Mouse (Mus musculus): ENCODE data around the gene Nop58. TPM values are rescaled to one million over a fixed set of nuclear protein-coding genes. Genes with fewer than 3 reads are reported as not detected.
A peak's percentile ranks its signal among the peaks of the same experiment; 100 is the strongest.

The Nop58 gene
- polyA plus RNA-seq, 1 experiment from 2014 or later = 137 TPM

- H3K4me1 ChIP-seq (ENCODE audit: control insufficient read depth, insufficient read depth, low read length) = no peaks in the 10 kb centered on the region
- ATAC-seq (no peak), DNase-seq (ENCODE audit: low spot score) (no peak)
- H3K36me3 ChIP-seq (ENCODE audit: control insufficient read depth, insufficient read depth, low read length) = peaks cover 73% of the 10 kb centered on the region
- H3K27me3 ChIP-seq (replicated peaks; ENCODE audit: control insufficient read depth, insufficient read depth, low read length) = no peaks in the 10 kb centered on the region
- no peaks in the 10 kb centered on the region for H3K9me3 ChIP-seq (replicated peaks; ENCODE audit: control insufficient read depth, low read length)
- H3K9ac ChIP-seq (ENCODE audit: low read length) = no peak overlapping the region
- H3K4me2 ChIP-seq (ENCODE audit: low read length) = no peak overlapping the region
- no peak overlapping the region for H3K4me3 ChIP-seq (ENCODE audit: low read depth, low read length)
- WGBS = 88% methylated on average over 5 of the region's 5 CpGs
- no peak overlapping the region for H3K27ac ChIP-seq (ENCODE audit: low read depth, low read length)
Measured at GRCm38 (mm10) chr1:59697751-59698150, 13.0 kb downstream of the Nop58 start.

DNA sequence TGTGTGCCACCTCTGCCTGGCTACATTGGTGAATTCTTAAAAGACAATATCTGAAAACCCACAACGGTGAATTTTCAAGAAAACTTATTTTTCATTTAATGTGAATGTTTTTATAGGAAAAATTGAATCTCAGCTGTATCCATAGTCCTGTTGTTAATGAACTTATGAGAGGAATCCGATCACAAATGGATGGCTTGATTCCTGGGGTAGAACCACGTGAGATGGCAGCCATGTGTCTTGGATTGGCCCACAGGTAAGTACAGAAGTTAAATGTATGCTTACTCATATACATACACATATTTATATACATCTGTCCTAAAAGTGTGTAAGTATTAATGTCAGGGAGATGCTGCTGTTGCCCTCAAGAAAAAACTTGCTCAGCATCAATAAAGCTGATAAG lies 13.4 kb downstream of the Nop58 start:
- H3K4me2 ChIP-seq (ENCODE audit: low read length) = no peak overlapping the region
- H3K27ac ChIP-seq (ENCODE audit: low read depth, low read length) = no peak overlapping the region
- peaks cover 69% of the 10 kb centered on the region for H3K36me3 ChIP-seq (ENCODE audit: control insufficient read depth, insufficient read depth, low read length)
- 98% methylated on average over 3 of the region's 3 CpGs for WGBS
- H3K27me3 ChIP-seq (replicated peaks; ENCODE audit: control insufficient read depth, insufficient read depth, low read length) = no peaks in the 10 kb centered on the region
- H3K4me3 ChIP-seq (ENCODE audit: low read depth, low read length) = no peak overlapping the region
- no peaks in the 10 kb centered on the region for H3K9me3 ChIP-seq (replicated peaks; ENCODE audit: control insufficient read depth, low read length)
- ATAC-seq (no peak), DNase-seq (ENCODE audit: low spot score) (no peak)
- no peaks in the 10 kb centered on the region for H3K4me1 ChIP-seq (ENCODE audit: control insufficient read depth, insufficient read depth, low read length)
- H3K9ac ChIP-seq (ENCODE audit: low read length) = no peak overlapping the region

- H3K9me3 ChIP-seq (replicated peaks; ENCODE audit: control insufficient read depth, low read length) = no peaks in the 10 kb centered on the region
- no peak overlapping the region for H3K4me3 ChIP-seq (ENCODE audit: low read depth, low read length)
- 92% methylated on average over 1 of the region's 1 CpGs for WGBS
- peak; percentile 20 for DNase-seq (ENCODE audit: low spot score)
- H3K4me2 ChIP-seq (ENCODE audit: low read length) = no peak overlapping the region
- H3K4me1 ChIP-seq (ENCODE audit: control insufficient read depth, insufficient read depth, low read length) = no peaks in the 10 kb centered on the region
- ATAC-seq = no peak
- no peaks in the 10 kb centered on the region for H3K27me3 ChIP-seq (replicated peaks; ENCODE audit: control insufficient read depth, insufficient read depth, low read length)
- no peak overlapping the region for H3K9ac ChIP-seq (ENCODE audit: low read length)
- H3K27ac ChIP-seq (ENCODE audit: low read depth, low read length) = no peak overlapping the region
- H3K36me3 ChIP-seq (ENCODE audit: control insufficient read depth, insufficient read depth, low read length) = peaks cover 73% of the 10 kb centered on the region
Measured at GRCm38 (mm10) chr1:59701766-59702165, 17.0 kb downstream of the Nop58 start.

DNA sequence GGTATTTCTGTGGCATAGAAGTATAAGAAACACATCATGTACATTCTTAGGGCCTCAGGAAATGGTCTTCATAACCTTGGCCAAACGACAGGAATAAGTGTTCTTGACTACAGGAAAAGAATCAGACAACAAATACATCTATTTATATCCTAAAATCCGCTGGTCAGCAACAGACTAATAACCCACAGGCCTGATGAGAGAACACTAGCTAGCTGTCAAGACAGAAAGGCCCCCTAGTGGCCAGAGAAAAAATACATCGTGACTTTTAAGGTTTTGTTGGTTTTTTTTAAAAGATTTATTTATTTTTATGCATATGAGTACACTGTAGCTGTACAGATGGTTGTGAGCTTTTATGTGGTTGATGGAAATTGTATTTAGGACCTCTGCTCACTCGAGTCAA lies 35.1 kb downstream of the Nop58 start:
- 53% methylated on average over 4 of the region's 4 CpGs for WGBS
- peaks cover 19% of the 10 kb centered on the region for H3K36me3 ChIP-seq (ENCODE audit: control insufficient read depth, insufficient read depth, low read length)
- no peak overlapping the region for H3K9ac ChIP-seq (ENCODE audit: low read length)
- no peak overlapping the region for H3K4me2 ChIP-seq (ENCODE audit: low read length)
- H3K27ac ChIP-seq (ENCODE audit: low read depth, low read length) = no peak overlapping the region
- H3K4me1 ChIP-seq (ENCODE audit: control insufficient read depth, insufficient read depth, low read length) = no peaks in the 10 kb centered on the region
- H3K27me3 ChIP-seq (replicated peaks; ENCODE audit: control insufficient read depth, insufficient read depth, low read length) = no peaks in the 10 kb centered on the region
- H3K4me3 ChIP-seq (ENCODE audit: low read depth, low read length) = no peak overlapping the region
- DNase-seq (ENCODE audit: low spot score) (peak; percentile 63), ATAC-seq (no peak)
- H3K9me3 ChIP-seq (replicated peaks; ENCODE audit: control insufficient read depth, low read length) = no peaks in the 10 kb centered on the region

- ATAC-seq = no peak
- Histone ChIP-seq H3K4me2 (ENCODE audit: low read length) (no peak overlapping the region), H3K4me1 (ENCODE audit: control insufficient read depth, insufficient read depth, low read length) (no peaks in the 10 kb centered on the region), H3K9ac (ENCODE audit: low read length) (no peak overlapping the region), H3K27me3 (replicated peaks; ENCODE audit: control insufficient read depth, insufficient read depth, low read length) (no peaks in the 10 kb centered on the region), H3K4me3 (ENCODE audit: low read depth, low read length) (no peak overlapping the region), H3K27ac (ENCODE audit: low read depth, low read length) (no peak overlapping the region), H3K9me3 (replicated peaks; ENCODE audit: control insufficient read depth, low read length) (no peaks in the 10 kb centered on the region), H3K36me3 (ENCODE audit: control insufficient read depth, insufficient read depth, low read length) (no peaks in the 10 kb centered on the region)
- DNase-seq (ENCODE audit: low spot score) = peak; percentile 32
- WGBS = 70% methylated on average over 4 of the region's 4 CpGs
Measured at GRCm38 (mm10) chr1:59725661-59726060, 40.9 kb downstream of the Nop58 start.

DNA sequence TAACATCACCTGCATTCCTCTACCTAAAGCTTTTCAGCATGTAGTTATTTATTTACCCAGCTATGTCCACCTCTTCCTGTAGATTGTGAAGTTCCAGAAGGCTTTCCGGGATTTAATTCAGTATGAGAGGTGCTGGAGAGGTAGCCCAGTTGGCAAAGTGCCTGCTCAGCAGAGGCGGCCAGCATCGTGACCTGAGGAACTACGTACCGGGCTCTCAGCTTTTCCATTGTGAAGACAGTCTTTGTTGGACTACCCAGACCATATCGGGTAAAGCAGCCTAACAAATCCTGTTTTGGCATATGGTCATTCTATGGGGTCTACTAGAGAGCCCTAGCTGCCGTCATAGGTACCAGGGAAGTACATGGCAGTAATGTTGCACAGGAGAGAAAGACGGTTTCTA lies 45.3 kb downstream of the Nop58 start:
- ATAC-seq = no peak
- Histone ChIP-seq H3K9ac (ENCODE audit: low read length) (no peak overlapping the region), H3K4me1 (ENCODE audit: control insufficient read depth, insufficient read depth, low read length) (no peaks in the 10 kb centered on the region), H3K4me3 (ENCODE audit: low read depth, low read length) (no peak overlapping the region), H3K4me2 (ENCODE audit: low read length) (no peak overlapping the region), H3K27ac (ENCODE audit: low read depth, low read length) (no peak overlapping the region), H3K9me3 (replicated peaks; ENCODE audit: control insufficient read depth, low read length) (no peaks in the 10 kb centered on the region), H3K36me3 (ENCODE audit: control insufficient read depth, insufficient read depth, low read length) (no peaks in the 10 kb centered on the region), H3K27me3 (replicated peaks; ENCODE audit: control insufficient read depth, insufficient read depth, low read length) (no peaks in the 10 kb centered on the region)
- DNase-seq (ENCODE audit: low spot score) = no peak
- WGBS = 67% methylated on average over 8 of the region's 8 CpGs

DNA sequence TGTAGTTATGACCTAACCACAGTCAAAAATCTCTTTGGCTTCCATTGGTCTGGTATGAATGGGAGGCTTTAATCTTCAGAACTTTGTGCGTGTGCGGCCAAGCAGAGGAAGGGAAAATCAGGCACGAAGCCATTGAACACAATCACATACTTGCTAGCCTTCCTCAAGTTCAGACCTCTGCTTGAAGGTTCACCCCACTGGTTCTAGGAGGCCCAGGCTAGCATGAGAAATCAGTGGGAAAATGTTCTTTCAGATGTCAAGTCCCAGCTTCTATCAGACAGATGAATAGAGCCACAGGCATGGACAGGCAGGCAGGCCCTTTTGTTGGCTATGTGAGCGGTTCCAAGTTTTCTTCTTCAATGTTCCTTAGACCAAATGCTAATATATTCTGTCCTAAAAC lies 46.0 kb downstream of the Nop58 start:
- H3K9ac ChIP-seq (ENCODE audit: low read length) = no peak overlapping the region
- no peaks in the 10 kb centered on the region for H3K36me3 ChIP-seq (ENCODE audit: control insufficient read depth, insufficient read depth, low read length)
- ATAC-seq (peak; percentile 57; the same call in 1 of the 2 replicates), DNase-seq (ENCODE audit: low spot score) (peak; percentile 13)
- no peak overlapping the region for H3K4me3 ChIP-seq (ENCODE audit: low read depth, low read length)
- H3K27ac ChIP-seq (ENCODE audit: low read depth, low read length) = no peak overlapping the region
- H3K9me3 ChIP-seq (replicated peaks; ENCODE audit: control insufficient read depth, low read length) = no peaks in the 10 kb centered on the region
- 37% methylated on average over 4 of the region's 4 CpGs for WGBS
- H3K4me1 ChIP-seq (ENCODE audit: control insufficient read depth, insufficient read depth, low read length) = no peaks in the 10 kb centered on the region
- no peaks in the 10 kb centered on the region for H3K27me3 ChIP-seq (replicated peaks; ENCODE audit: control insufficient read depth, insufficient read depth, low read length)
- H3K4me2 ChIP-seq (ENCODE audit: low read length) = no peak overlapping the region

- 77% methylated on average over 6 of the region's 6 CpGs for WGBS
- Histone ChIP-seq H3K9ac (ENCODE audit: low read length) (no peak overlapping the region), H3K4me1 (ENCODE audit: control insufficient read depth, insufficient read depth, low read length) (no peaks in the 10 kb centered on the region), H3K9me3 (replicated peaks; ENCODE audit: control insufficient read depth, low read length) (no peaks in the 10 kb centered on the region), H3K36me3 (ENCODE audit: control insufficient read depth, insufficient read depth, low read length) (no peaks in the 10 kb centered on the region), H3K27me3 (replicated peaks; ENCODE audit: control insufficient read depth, insufficient read depth, low read length) (no peaks in the 10 kb centered on the region), H3K4me2 (ENCODE audit: low read length) (no peak overlapping the region), H3K27ac (ENCODE audit: low read depth, low read length) (no peak overlapping the region), H3K4me3 (ENCODE audit: low read depth, low read length) (no peak overlapping the region)
- ATAC-seq (no peak), DNase-seq (ENCODE audit: low spot score) (no peak)
Measured at GRCm38 (mm10) chr1:59734076-59734475, 49.3 kb downstream of the Nop58 start.

- DNase-seq (ENCODE audit: low spot score) (no peak), ATAC-seq (no peak)
- Histone ChIP-seq H3K4me2 (ENCODE audit: low read length) (no peak overlapping the region), H3K9ac (ENCODE audit: low read length) (no peak overlapping the region), H3K4me1 (ENCODE audit: control insufficient read depth, insufficient read depth, low read length) (no peaks in the 10 kb centered on the region), H3K36me3 (ENCODE audit: control insufficient read depth, insufficient read depth, low read length) (no peaks in the 10 kb centered on the region), H3K4me3 (ENCODE audit: low read depth, low read length) (no peak overlapping the region), H3K9me3 (replicated peaks; ENCODE audit: control insufficient read depth, low read length) (no peaks in the 10 kb centered on the region), H3K27ac (ENCODE audit: low read depth, low read length) (no peak overlapping the region), H3K27me3 (replicated peaks; ENCODE audit: control insufficient read depth, insufficient read depth, low read length) (no peaks in the 10 kb centered on the region)
- WGBS = 85% methylated on average over 6 of the region's 6 CpGs
Measured at GRCm38 (mm10) chr1:59738768-59739414, 54.1 kb downstream of the Nop58 start.

All from forebrain, embryonic 14.5 days (tissue).